Mouse (Mus musculus): ENCODE results near the gene Cib2. TPM values are rescaled to one million over a fixed set of nuclear protein-coding genes. Genes with fewer than 3 reads are reported as not detected.
"Not testable (repeated sequence)": the region's sequence is repeated elsewhere in the genome, so short reads cannot be mapped to it uniquely, and the experiment has no call there.

Cib2 gene
- 7.9 and 12.7 TPM in 2 replicates for polyA plus RNA-seq (2016; fragmentation: Nextera tagmentation; extraction: Ambion mirVana)

DNA sequence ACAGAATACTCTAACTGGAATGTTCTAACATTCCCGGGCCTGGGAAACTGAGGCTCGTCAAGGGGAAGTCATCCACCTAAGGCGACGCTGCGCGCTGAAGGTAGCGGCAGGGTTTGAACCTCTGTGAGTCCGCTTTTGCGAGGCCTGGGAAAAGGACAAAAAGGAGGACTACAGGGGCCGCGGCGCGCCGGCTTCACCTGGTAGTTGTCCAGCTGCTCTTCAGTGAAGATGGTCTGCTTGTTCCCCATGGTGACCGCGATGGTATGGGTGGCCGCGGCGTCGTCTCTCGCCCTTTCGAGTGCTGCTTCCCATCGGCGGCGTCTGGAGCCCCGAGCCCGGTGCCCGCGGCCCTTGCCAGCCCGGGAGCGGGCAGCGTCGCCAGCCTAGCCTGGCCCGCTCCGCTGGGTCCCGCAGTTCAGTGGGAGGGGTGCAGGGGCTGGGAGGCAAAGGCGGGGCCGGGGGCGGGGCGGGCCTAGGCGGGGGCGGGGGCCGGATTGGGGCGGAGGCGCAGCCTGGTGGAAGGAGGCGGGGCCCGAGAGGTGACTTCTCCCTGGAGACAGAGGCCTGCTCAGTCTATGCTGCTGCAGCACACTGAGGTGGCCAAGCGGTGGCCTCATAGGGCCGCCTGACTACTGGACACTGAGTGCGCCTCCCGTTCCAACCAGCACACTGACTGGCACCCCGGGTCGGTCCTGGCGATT lies at the start of gene Cib2:
Cib2 (minus strand) TSS at position 448 of the 701 bp plus-strand sequence.
- Histone ChIP-seq H3K9me3 (replicated peaks) (no peaks in the 10 kb centered on the region), H3K36me3 (no peaks in the 10 kb centered on the region), H3K4me1 (peaks cover 11% of the 10 kb centered on the region; the same call in 1 of the 2 replicates), H3K4me3 (peak within 1 kb of the TSS; percentile 68), H3K27ac (peak within 1 kb of the TSS; percentile 63), H3K27me3 (ENCODE audit: low read depth, poor library complexity, severe bottlenecking) (peaks cover 18% of the 10 kb centered on the region)
- DNase-seq (ENCODE audit: low spot score), result peak; percentile 88
- 1% methylated on average over 50 of the region's 54 CpGs for WGBS

DNA sequence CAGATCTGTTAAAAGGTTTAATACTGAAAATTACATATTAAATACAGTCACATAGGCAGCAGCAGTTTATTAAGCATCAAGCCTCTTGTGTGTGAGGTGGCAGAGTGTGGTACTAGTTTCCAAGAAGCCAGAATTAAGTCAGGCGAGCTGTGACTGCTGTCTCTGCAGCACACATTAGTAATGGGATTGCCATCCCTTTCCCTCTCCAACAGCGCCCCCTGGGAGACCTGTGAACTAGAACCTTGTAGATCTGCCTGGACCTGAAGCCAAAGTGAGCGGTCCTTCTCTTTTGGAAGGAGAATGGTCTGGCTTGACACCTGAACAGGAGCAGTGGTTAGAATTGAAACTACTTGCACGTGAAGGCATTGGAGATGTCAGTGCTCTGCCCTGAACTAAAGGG lies 44.9 kb upstream of the Cib2 start:
- Histone ChIP-seq H3K4me3 (no peak overlapping the region), H3K27me3 (ENCODE audit: low read depth, poor library complexity, severe bottlenecking) (no peaks in the 10 kb centered on the region), H3K9me3 (replicated peaks) (no peaks in the 10 kb centered on the region), H3K36me3 (peaks cover 53% of the 10 kb centered on the region), H3K4me1 (0 out of 2 replicates have a peak, but pooled peaks cover 5% of the 10 kb centered on the region), H3K27ac (no peak overlapping the region)
- DNase-seq (ENCODE audit: low spot score), result peak; percentile 54
- WGBS, result 60% methylated on average over 4 of the region's 4 CpGs

DNA sequence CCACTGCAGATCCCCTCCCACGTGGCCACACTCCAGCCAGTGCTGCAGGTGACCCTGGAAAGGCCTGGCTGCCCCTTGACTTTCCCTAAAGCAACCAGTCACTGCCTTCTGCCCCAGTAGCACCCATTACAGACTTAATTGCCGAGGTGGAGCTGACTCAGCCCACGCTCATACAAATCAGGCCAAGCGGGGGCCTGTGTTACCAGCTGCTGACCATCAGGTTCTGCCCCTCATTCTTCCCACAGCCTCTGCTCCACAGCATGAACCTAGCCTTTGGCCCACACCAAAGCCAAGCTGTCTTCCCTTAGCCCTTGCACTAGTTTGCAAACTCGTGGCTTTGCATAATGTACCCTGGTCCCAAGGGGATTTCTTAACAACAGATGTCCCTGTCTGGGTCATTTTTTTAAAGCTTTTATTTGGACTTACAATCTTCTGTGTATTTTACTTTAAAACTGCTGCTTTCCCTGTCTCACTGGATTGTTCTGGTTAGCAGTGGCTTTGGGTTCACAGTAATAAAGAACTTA lies 44.2 kb upstream of the Cib2 start:
- 84% methylated on average over 5 of the region's 5 CpGs for WGBS
- DNase-seq (ENCODE audit: low spot score), result no peak
- Histone ChIP-seq H3K27me3 (ENCODE audit: low read depth, poor library complexity, severe bottlenecking) (no peaks in the 10 kb centered on the region), H3K4me1 (no peaks in the 10 kb centered on the region), H3K9me3 (replicated peaks) (no peaks in the 10 kb centered on the region), H3K36me3 (peaks cover 60% of the 10 kb centered on the region), H3K4me3 (no peak overlapping the region), H3K27ac (no peak overlapping the region)

DNA sequence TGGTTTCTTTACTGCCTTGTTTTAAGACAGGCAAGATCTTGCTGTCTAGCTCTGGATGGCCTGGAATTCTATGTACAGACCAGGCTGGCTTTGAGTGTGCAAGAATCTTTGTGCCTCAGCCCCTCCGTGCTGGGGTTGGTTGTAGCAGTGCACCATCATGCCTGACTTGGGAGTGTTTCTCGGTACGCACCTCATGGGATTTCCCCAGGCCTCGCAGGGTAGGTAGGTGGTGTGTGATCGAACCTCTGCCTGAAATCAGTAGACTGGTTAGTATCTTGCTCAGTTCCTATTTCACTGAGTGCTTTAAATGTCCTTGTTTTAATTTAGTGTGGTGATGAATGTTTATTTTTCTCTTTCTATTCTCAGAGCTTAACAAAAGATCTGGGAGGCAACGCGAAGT lies 42.9 kb upstream of the Cib2 start:
- Histone ChIP-seq H3K4me3 (no peak overlapping the region), H3K27ac (no peak overlapping the region), H3K9me3 (replicated peaks) (no peaks in the 10 kb centered on the region), H3K4me1 (no peaks in the 10 kb centered on the region), H3K36me3 (peaks cover 73% of the 10 kb centered on the region), H3K27me3 (ENCODE audit: low read depth, poor library complexity, severe bottlenecking) (no peaks in the 10 kb centered on the region)
- no peak for DNase-seq (ENCODE audit: low spot score)
- 94% methylated on average over 7 of the region's 7 CpGs for WGBS

DNA sequence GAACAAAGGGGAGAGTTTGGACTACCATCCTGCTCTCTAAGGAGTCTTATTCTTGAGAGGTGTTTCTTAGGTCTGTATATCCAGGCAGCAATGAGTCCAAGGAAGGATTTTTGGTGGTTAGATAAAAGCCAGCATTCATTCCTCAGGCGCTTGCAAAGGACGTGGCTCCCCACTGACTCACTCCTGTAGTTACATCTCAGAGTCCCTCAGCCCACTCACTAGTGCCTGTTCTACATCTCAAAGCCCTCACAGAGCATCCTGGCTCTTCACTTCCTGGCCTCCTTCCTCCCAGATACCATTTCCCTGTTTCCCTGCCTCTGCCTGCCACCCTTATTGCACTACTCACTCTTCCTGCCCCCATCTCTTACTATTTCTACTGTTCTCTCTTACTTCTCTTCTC lies 42.4 kb upstream of the Cib2 start:
- peaks cover 78% of the 10 kb centered on the region for H3K36me3 ChIP-seq
- no peak overlapping the region for H3K27ac ChIP-seq
- H3K9me3 ChIP-seq (replicated peaks), result no peaks in the 10 kb centered on the region
- H3K4me1 ChIP-seq, result no peaks in the 10 kb centered on the region
- WGBS, result 86% methylated on average over 2 of the region's 2 CpGs
- DNase-seq (ENCODE audit: low spot score), result no peak
- H3K27me3 ChIP-seq (ENCODE audit: low read depth, poor library complexity, severe bottlenecking), result no peaks in the 10 kb centered on the region
- H3K4me3 ChIP-seq, result no peak overlapping the region

DNA sequence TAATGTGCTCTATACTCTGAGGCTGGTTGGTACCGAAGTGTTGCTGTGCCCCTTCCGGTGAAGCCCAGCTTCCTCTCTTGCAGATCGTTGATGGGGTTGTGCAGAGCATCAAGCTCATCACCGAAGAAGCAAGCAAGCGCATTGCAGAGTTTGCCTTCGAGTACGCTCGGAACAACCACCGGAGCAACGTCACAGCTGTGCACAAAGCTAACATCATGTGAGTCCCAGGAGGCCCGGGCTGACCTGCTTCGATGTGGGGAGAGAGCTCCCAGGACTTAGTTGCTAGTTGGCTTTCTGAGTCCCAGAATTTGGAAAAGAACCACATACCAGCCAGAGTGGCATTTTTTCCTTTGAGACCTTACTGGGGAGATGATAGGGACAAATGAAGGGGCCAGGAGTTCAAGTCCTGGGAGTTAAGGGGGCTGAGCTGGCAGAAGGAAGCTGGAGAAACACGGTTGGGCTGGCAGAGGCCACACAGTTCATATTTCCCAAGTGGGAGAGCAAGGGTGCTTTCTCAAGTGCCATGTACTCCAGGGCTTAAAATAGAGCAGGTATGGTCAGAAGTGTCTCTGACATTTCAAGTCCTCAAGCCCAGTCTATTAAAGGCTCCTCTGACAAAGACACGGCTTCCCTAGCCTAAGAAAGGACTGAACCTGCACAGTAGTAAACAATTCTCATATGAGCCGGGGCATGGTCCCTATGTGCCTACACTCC lies 36.9 kb upstream of the Cib2 start:
- no peak for DNase-seq (ENCODE audit: low spot score)
- Histone ChIP-seq H3K27ac (no peak overlapping the region), H3K4me3 (no peak overlapping the region), H3K27me3 (ENCODE audit: low read depth, poor library complexity, severe bottlenecking) (no peaks in the 10 kb centered on the region), H3K36me3 (peaks cover 98% of the 10 kb centered on the region), H3K4me1 (no peaks in the 10 kb centered on the region), H3K9me3 (replicated peaks) (no peaks in the 10 kb centered on the region)
- 93% methylated on average over 15 of the region's 15 CpGs for WGBS

DNA sequence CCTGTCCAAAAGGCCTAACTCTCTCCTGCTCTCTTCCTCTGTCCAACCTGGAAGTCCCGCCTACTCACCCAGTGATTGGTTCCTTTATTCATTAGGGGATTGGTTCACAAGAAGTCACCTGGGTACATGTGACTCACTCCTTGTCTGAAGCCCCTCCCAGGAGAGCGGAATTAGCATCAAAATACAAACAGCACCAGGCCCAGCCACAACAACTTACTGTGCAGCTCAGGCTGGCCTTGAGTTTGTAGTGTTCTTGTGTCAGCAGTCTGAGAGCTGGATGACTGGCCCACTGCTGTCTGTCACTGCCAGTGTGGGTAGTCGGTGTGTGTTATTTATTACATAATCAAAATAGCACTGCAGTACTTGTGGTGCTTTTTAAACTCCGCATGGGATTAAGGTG lies 33.6 kb upstream of the Cib2 start:
- peaks cover 92% of the 10 kb centered on the region for H3K36me3 ChIP-seq
- H3K4me3 ChIP-seq; H3K4me1 ChIP-seq; H3K9me3 ChIP-seq (replicated peaks); H3K27ac ChIP-seq; H3K27me3 ChIP-seq (ENCODE audit: low read depth, poor library complexity, severe bottlenecking); DNase-seq (ENCODE audit: low spot score): not testable (repeated sequence)
- 87% methylated on average over 4 of the region's 4 CpGs for WGBS

DNA sequence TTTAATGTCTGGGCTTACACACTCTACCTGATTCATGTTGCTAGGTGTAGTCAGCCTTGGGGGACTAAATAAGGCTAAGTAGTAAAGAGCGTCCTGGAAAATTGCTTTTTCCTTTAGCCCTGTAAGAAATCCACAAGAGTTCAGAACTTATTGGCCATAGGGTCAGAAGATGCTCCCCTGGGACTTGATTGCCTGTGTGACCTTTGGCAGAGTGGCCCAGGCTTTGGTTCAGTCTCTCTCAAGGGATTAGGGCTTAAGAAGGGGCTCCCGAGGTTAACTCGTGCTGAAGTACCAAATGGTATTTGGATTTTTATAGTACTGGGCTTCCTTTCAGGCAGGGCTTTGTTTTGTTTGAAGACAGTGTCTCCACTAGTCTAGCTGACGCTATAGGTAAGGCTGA lies 27.8 kb upstream of the Cib2 start:
- Histone ChIP-seq H3K27ac (no peak overlapping the region), H3K27me3 (ENCODE audit: low read depth, poor library complexity, severe bottlenecking) (no peaks in the 10 kb centered on the region), H3K4me1 (peaks cover 15% of the 10 kb centered on the region), H3K9me3 (replicated peaks) (no peaks in the 10 kb centered on the region), H3K36me3 (peaks cover 36% of the 10 kb centered on the region), H3K4me3 (no peak overlapping the region)
- WGBS, result 69% methylated on average over 4 of the region's 4 CpGs
- DNase-seq (ENCODE audit: low spot score), result no peak

DNA sequence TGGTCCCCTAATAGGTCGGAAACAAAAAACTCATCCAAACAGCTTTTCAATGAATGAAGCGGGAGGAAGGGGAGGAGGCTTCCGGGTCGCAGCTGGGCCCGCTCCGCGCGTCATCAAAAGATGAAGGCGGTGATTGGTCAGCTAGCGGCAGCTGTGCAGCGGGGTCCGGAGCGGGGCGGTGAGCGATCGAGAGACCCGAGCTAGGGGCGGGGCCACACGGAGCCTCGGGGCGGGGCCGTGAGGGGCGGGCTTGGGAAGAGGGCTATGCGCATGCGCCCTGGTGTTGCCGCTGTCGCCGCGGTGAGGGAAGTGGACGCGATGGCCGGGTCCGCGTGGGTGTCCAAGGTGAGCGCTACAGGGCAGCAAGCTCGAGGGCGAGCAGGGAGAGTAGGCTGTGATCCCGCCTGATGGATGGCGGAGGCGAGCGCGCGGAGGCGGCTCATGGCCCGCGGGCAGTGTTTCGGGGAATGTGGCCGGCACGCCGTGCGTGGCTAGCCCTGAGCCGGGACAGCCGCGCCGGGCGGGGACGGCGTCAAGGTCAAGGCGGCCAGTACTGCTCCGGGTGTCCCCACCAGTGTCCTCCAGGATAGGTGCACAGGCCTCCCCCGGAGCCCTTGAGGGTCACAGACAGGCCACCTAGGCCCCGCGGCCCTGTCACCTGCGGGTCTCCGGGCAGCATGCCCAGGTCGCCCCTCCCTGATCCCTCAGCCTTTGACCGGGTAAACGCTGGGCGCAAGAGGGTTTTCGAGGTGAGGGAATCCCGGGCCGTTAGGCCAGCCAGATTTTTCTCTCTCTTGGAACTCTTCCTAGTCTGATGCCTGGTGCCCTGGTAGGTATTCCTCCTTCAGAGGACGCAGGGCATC lies 26.4 kb upstream of the Cib2 start, which contains the start of gene Idh3a:
Idh3a (plus strand) TSS at position 136 of the 863 bp plus-strand sequence.
- Histone ChIP-seq H3K4me3 (peak within 1 kb of the TSS; percentile 89), H3K36me3 (peaks cover 22% of the 10 kb centered on the region), H3K9me3 (replicated peaks) (no peaks in the 10 kb centered on the region), H3K27me3 (ENCODE audit: low read depth, poor library complexity, severe bottlenecking) (no peaks in the 10 kb centered on the region), H3K27ac (peak within 1 kb of the TSS; percentile 90), H3K4me1 (peaks cover 15% of the 10 kb centered on the region)
- under 1% methylated on average over 73 of the region's 73 CpGs for WGBS
- DNase-seq (ENCODE audit: low spot score), result peak; percentile 99

DNA sequence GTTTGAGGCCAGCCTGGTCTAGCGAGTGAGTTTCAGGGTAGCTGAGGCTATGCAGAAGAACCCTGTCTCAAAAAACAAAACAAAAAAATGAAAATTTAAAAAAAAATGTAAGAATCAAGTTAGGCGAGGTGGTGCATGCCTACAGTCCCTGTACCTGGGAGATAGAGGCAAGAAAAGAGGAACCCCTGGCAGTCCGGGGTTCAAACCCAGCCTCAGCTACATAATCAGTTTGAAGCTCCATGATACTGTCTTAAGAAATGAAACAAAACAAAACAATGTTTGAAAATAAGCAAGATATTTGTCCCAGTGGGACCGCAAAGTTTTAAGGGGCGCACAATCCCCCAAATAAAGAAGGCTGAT lies 25.8 kb upstream of the Cib2 start:
- Histone ChIP-seq H3K27ac (peak overlapping the region; percentile 90), H3K36me3 (peaks cover 18% of the 10 kb centered on the region), H3K4me1 (peaks cover 15% of the 10 kb centered on the region), H3K4me3 (peak overlapping the region; percentile 89), H3K9me3 (replicated peaks) (no peaks in the 10 kb centered on the region), H3K27me3 (ENCODE audit: low read depth, poor library complexity, severe bottlenecking) (no peaks in the 10 kb centered on the region)
- WGBS, result 35% methylated on average over 5 of the region's 5 CpGs
- DNase-seq (ENCODE audit: low spot score), result no peak

DNA sequence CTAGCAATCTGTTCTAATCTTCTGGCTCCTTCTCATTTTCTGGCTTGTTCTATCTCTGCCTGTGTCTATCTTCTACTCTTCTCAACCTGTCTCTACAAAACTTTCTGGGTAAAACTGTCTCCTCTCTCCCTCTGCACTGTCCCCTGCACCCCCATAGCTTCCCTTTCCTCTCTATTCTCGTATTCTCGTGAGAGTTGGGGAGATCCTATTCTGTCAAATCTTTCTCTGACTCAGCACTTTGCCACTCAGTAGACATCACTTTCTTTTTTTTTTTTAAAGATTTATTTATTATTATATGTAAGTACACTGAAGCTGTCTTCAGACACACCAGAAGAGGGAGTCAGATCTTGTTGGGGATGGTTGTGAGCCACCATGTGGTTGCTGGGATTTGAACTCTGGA lies 24.1 kb upstream of the Cib2 start:
- H3K4me1 ChIP-seq, result peaks cover 15% of the 10 kb centered on the region
- H3K36me3 ChIP-seq; H3K9me3 ChIP-seq (replicated peaks); DNase-seq (ENCODE audit: low spot score); H3K27me3 ChIP-seq (ENCODE audit: low read depth, poor library complexity, severe bottlenecking); H3K27ac ChIP-seq; H3K4me3 ChIP-seq: not testable (repeated sequence)
- WGBS, result 88% methylated on average over 2 of the region's 2 CpGs

DNA sequence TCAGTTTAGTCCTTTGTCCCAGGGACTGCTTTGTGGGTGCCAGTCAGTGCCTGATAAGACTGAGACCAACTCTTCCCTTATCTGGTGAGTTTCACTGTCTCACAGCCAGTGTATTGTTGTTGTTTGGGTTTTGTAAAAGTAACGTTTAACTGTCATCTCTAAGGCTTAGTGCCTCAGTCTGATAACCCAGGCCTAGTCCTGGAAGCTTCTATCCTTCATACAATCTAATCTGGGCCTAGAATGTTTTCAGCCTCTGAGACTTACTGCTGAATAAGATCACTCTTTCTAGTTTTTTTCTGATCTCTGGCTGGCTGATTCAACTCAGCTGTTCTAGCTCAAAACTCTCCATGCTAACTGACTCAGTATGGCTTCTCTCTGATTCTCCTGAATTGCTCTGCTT lies 23.7 kb upstream of the Cib2 start:
- H3K9me3 ChIP-seq (replicated peaks), result no peaks in the 10 kb centered on the region
- H3K27ac ChIP-seq, result no peak overlapping the region
- H3K4me1 ChIP-seq, result peaks cover 15% of the 10 kb centered on the region
- H3K4me3 ChIP-seq, result no peak overlapping the region
- H3K36me3 ChIP-seq, result peaks cover 2% of the 10 kb centered on the region; the same call in 1 of the 2 replicates
- no peaks in the 10 kb centered on the region for H3K27me3 ChIP-seq (ENCODE audit: low read depth, poor library complexity, severe bottlenecking)
- WGBS, result 75% methylated on average over 1 of the region's 1 CpGs
- DNase-seq (ENCODE audit: low spot score), result no peak

Data from limb, embryonic 10.5 days (tissue).